In genomic region chr8:11098228-11098778, GRCm38 (mm10) we compare ENCODE assay signal across 8 mouse cellular contexts.
DNase-seq lines count a peak whose midpoint lies in the region; ATAC-seq lines count a peak whose summit lies in the region.

No protein-coding gene starts in this region.

- no peak for DNase-seq in forebrain, embryonic 10.5 days (ENCODE audit: extremely low spot score, low spot score)
- DNase-seq in brain, adult 2 months (ENCODE audit: low read depth, low spot score): peak; percentile 88
- DNase-seq in gastrocnemius, postnatal 25 days: peak; percentile 75
- peak; percentile 76 for DNase-seq in kidney, adult 18-20 months
- DNase-seq in lung, postnatal 4 days: peak; percentile 63 to 76
- DNase-seq in right cerebral cortex, postnatal 4 days: no peak
- DNase-seq in forebrain, embryonic 11.5 days (ENCODE audit: low spot score): no peak

- peaks cover 15% of the 10 kb centered on the region for H3K4me1 ChIP-seq in forebrain, embryonic 10.5 days
- no peaks in the 10 kb centered on the region for H3K4me1 ChIP-seq in forebrain, embryonic 12.5 days
- H3K4me1 ChIP-seq in forebrain, embryonic 11.5 days (replicated peaks; ENCODE audit: control insufficient read depth, insufficient read depth, low read length): no peaks in the 10 kb centered on the region

- WGBS in forebrain, embryonic 10.5 days: 74% methylated on average over 10 of the region's 10 CpGs
- 71% methylated on average over 10 of the region's 10 CpGs for whole genome bisulfite sequencing in forebrain, embryonic 12.5 days
- WGBS in forebrain, embryonic 11.5 days: 75% methylated on average over 10 of the region's 10 CpGs

- no peak for ATAC-seq in forebrain, embryonic 12.5 days (ENCODE audit: low FRiP score)
- ATAC-seq in forebrain, embryonic 11.5 days (replicated peaks; ENCODE audit: low FRiP score): no peak

- no peak overlapping the region for H3K4me2 ChIP-seq in forebrain, embryonic 12.5 days
- no peak overlapping the region for H3K4me2 ChIP-seq in forebrain, embryonic 11.5 days (ENCODE audit: low read depth, low read length, severe bottlenecking)

- no peak overlapping the region for H3K9ac ChIP-seq in forebrain, embryonic 12.5 days
- H3K9ac ChIP-seq in forebrain, embryonic 11.5 days (ENCODE audit: low read length): no peak overlapping the region

- peak overlapping the region; percentile 22; the same call in 1 of the 2 replicates for H3K27ac ChIP-seq in forebrain, embryonic 10.5 days
- H3K27ac ChIP-seq in forebrain, embryonic 12.5 days: no peak overlapping the region
- H3K27ac ChIP-seq in forebrain, embryonic 11.5 days (ENCODE audit: low read depth, low read length): no peak overlapping the region

- H3K9me3 ChIP-seq in forebrain, embryonic 10.5 days: no peaks in the 10 kb centered on the region
- no peaks in the 10 kb centered on the region for H3K9me3 ChIP-seq in forebrain, embryonic 12.5 days
- H3K9me3 ChIP-seq in forebrain, embryonic 11.5 days (ENCODE audit: control insufficient read depth, low read length): no peaks in the 10 kb centered on the region

- H3K27me3 ChIP-seq in forebrain, embryonic 10.5 days (ENCODE audit: poor library complexity, severe bottlenecking): 0 out of 2 replicates have a peak, but pooled peaks cover 4% of the 10 kb centered on the region
- H3K27me3 ChIP-seq in forebrain, embryonic 12.5 days: 0 out of 2 replicates have a peak, but pooled peaks cover under 1% of the 10 kb centered on the region
- H3K27me3 ChIP-seq in forebrain, embryonic 11.5 days (ENCODE audit: control insufficient read depth, insufficient read depth, low read length): no peaks in the 10 kb centered on the region

- no peaks in the 10 kb centered on the region for H3K36me3 ChIP-seq in forebrain, embryonic 10.5 days (replicated peaks)
- H3K36me3 ChIP-seq in forebrain, embryonic 12.5 days (replicated peaks): no peaks in the 10 kb centered on the region
- H3K36me3 ChIP-seq in forebrain, embryonic 11.5 days (ENCODE audit: control insufficient read depth, insufficient read depth, low read length): no peaks in the 10 kb centered on the region

- H3K4me3 ChIP-seq in forebrain, embryonic 10.5 days: no peak overlapping the region
- H3K4me3 ChIP-seq in forebrain, embryonic 12.5 days (replicated peaks): no peak overlapping the region
- H3K4me3 ChIP-seq in forebrain, embryonic 11.5 days (ENCODE audit: low read depth, low read length): no peak overlapping the region

Comparison
In these comparisons a context has a peak if more than half of its experiments do, and no peak if none do; other contexts are left out.
1. DNase-seq: peak in brain, adult 2 months (single experiment), gastrocnemius, postnatal 25 days (single experiment), kidney, adult 18-20 months (single experiment) and lung, postnatal 4 days (2 of 2); none in forebrain, embryonic 10.5 days (single experiment), right cerebral cortex, postnatal 4 days (single experiment) and forebrain, embryonic 11.5 days (single experiment).